Mouse (Mus musculus) gastrocnemius, postnatal 4 days (tissue): ENCODE measurements at regions not wholly inside any gene's neighbourhood (a gene's known extent, or its start where the extent isn't known, plus 50 kb on each side); places are given as distances from the start of the nearest gene placed in this dataset.

Experiments used
- DNase-seq, 2 experiments: peaks; one replicate each; pipeline ENCODE4 v3.0.0; 2021 to 2022; ENCODE audit warnings: low spot score in 2 of 2, mixed read lengths in 2 of 2

DNA sequence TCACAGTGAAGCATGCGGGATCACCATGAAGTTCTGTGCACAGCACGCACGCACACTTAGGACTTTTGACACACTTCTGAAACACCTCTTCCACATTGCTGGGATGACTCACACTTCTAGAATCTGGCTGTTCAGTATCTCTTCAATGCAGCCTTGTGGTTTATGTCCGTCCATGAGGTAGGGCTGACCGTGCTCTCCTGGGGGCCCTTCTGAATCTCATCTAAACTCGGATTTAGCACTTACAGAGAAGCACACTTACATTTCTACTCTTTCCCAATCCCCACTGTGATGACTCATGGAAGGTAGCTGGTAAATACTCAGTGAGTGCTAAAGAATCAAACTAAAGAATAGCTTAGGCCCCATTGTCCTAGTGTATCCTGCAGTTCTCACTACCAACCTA lies 142.2 kb upstream of the Rbms1 start:
- no peak for DNase-seq

- no peak for DNase-seq
Measured at GRCm38 (mm10) chr2:61100854-61101253, 137.9 kb upstream of the Rbms1 start.

DNA sequence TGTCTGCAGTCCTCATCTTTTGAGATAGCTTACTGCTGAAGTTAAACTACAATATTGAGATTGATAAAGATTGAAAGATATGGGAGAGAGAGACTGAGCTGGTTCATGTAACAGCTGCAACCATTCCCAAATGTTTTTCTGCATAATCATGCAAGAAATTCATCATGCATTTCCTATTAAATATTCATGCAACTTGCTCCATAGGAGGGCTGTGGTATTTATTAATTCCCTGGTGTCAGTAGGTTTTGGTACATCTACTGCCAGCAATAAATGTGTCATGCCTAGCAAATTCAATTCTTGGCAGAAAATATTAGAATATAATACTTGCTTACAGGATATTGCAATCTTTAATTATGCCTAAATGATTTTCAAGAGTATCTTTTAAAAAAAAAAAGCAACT lies 125.5 kb upstream of the Rbms1 start:
- DNase-seq = no peak

GRCm38 (mm10) chr2:61084835-61085234 lies 121.8 kb upstream of the Rbms1 start:
- DNase-seq = no peak

- no peak for DNase-seq
Measured at GRCm38 (mm10) chr2:61083100-61083499, 120.1 kb upstream of the Rbms1 start.

- no peak for DNase-seq
Measured at GRCm38 (mm10) chr2:61082640-61083039, 119.6 kb upstream of the Rbms1 start.

DNA sequence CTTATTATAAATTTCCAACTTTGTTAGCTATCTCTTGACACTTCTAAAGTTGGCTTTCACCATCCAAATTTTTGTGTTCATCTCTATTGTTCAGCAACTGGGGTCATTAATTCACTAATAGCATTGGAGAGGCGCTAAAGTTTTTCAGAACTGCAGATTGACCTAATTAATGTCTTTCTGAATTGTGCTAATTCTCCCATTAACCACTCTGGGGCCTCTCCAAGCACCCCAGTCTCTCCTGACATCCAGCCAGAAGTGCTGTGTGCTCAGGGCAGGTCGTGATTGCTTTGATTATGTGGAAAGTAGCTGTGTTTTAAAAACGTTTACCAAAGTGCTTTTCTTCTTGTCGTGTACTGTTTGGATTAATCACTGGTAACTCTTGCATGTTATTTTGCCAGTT lies 117.0 kb upstream of the Rbms1 start:
- DNase-seq = no peak

- no peak for DNase-seq
Measured at GRCm38 (mm10) chr2:61071025-61071424, 108.0 kb upstream of the Rbms1 start.

DNA sequence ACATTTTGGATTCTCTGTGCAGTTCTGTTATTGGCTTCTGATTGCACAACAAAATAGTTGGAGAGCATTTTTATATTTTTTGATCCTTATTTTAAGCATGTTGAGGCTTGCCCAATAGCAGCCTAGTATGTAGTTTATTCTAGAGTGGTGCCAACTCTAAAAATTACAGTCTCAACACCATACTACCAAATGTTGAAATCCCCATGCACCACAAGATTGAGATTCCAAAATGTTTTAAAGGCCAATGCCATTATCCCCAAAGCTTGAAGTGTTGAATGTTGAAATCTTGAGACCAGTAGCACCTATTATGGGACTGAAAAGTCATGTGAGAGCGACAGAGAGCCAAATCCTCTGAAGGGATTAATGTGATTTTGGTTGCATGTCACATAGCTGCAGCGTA lies 104.9 kb upstream of the Rbms1 start:
- no peak for DNase-seq

- DNase-seq = no peak
Measured at GRCm38 (mm10) chr2:61062125-61062524, 99.1 kb upstream of the Rbms1 start.

DNA sequence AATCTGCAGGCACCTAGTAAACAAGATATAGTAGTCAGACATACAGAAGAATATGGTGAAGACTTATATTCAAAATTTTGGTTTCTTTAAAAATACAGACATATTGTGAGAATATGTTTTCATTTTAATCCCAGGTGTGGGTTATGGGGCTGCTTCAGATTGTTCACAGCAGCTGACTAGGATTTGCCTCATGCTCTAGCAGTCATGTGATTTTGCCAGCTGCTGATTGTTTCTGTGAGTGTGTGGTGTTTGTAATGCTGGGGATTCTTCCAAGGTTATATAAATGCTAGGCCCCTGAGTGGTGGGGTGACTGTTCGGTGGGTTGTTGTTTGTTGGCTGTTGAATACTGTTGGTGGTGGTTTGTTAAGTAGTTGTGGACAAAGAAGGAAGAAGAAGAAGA lies 97.9 kb upstream of the Rbms1 start:
- no peak for DNase-seq

DNA sequence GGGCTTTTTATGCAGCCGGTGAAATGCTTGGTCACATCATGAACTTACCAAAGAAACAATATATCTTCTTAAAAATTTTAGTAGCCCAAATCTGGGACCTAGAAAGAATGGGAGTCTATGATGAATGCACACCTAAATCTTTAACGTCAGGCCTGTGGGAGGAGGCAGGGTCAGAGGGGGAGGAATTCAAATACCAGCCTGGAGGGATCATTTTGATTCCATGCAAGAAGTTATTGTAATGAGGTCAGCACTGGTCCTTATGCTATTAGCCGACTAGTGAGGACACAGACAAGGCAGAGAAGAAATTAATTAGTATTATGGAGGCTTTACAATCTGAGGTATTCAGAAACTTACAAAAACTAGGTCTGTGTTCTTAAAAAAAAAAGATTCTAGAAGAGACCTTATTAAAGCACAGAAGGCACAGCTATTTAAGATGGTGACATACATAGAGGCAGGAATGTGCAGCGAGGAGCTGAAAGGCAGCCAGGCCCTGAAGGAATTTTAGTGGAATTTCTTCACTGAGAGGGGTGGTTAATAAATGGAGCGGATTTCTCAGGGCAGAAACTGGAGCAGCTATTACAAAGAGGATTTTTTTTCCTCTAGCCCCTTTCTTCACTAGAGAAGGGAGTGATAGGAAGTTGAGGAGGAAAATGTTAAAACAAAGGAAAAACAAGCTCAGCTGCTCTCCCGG lies 95.7 kb upstream of the Rbms1 start:
- DNase-seq = peak in 1 of 2 experiments; percentile 49

DNA sequence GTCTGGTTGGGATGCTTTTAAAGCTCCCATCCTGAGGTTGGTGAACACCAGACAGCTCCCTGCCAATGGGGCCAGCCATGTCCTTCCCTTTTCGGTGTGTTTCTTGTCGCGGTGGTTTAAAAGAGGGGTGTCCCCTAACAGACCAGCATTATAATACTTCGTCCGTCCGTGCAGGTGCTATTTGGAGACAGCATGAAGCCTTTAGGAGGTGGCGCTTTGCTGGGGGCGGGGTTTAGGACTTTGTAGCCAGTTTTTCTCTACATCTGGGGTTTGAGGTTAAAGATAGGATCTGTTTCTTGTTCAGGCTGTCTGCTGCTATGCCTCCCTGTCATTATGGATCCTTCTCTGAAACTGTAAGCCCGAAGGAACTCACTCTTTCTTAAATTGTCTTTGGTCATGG lies 89.3 kb upstream of the Rbms1 start:
- no peak for DNase-seq

GRCm38 (mm10) chr2:61051808-61052207 lies 88.8 kb upstream of the Rbms1 start:
- DNase-seq = no peak

- DNase-seq = no peak
Measured at GRCm38 (mm10) chr2:61046111-61046767, 83.2 kb upstream of the Rbms1 start.

- DNase-seq = no peak
Measured at GRCm38 (mm10) chr2:61045467-61045866, 82.5 kb upstream of the Rbms1 start.

DNA sequence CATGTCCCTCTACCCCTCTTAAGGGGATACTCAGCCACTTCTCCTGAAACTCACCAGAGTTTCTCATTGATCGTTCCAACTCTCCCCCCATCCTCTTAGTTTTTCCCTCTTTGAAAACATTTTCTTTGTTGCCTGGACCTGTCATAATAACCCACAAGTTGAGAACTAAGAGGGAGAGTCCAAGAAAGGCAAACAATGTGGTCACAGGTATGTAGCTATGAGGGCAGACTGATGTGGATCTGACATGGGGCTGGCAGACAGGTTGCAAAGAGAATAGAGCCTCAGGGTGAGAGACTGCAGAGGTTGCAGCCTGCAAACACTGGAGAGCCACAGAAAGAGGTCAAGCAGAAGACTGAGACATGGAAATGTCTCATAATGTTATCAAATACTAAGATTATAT lies 69.9 kb upstream of the Rbms1 start:
- no peak for DNase-seq

- no peak for DNase-seq
Measured at GRCm38 (mm10) chr2:61029706-61030105, 66.7 kb upstream of the Rbms1 start.

DNA sequence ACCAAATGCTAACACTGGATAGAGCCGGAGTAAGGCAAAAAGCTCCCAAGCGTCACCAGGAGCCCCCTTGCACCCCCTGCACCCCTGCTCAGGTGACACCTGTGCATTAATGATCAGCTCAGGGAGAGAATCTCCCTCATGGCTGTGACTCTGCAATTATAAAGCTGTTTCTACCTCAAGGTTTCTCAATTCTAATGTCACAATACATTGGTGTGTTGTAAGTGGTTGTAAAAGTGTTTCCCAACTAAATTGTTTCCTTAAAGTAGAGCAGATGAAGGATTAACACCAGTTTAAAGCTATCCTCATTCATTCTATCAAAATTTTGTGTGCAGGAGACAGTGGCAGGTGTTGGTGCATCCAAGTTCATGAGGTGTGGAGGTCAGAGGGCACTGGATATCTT lies 65.6 kb upstream of the Rbms1 start:
- no peak for DNase-seq

DNA sequence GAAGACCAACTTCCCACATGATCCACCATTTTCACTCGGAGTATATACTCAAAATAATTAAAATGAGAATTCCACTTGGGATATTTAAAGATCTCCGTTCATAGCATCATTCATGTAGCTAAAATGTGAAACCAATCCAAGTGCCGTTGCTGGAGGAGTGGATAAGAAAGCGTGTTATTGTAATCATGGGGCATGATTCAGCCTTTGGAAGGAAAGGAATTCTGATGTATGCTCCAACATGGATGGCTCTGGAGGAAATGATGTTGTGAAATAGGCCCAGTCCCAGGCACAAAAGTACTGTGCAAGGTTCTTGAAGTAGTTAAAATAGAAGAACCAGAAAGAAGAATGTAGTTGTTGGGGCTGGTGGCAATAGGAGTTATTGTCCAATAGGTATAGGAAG lies 64.7 kb upstream of the Rbms1 start:
- DNase-seq = no peak

- no peak for DNase-seq
Measured at GRCm38 (mm10) chr2:61022411-61022810, 59.4 kb upstream of the Rbms1 start.

DNA sequence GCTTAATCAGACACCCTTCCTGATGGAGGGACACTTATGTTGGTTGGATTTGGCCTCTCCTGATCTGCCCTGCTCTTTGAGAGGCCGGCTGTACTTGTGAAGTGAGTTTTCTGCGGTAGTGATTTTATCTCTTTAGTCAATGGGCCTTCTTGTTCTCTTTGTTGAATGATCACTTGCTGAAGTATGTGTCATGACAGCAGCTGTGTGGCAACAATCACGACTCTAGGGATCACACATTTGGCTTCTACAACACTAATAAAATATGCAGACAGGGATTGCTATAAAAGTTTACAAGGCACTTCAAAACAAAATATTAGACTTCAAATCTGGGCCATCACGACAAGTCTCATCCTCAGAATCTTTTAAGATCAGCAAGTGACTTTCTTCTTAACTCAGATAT lies 57.8 kb upstream of the Rbms1 start:
- DNase-seq = no peak

DNA sequence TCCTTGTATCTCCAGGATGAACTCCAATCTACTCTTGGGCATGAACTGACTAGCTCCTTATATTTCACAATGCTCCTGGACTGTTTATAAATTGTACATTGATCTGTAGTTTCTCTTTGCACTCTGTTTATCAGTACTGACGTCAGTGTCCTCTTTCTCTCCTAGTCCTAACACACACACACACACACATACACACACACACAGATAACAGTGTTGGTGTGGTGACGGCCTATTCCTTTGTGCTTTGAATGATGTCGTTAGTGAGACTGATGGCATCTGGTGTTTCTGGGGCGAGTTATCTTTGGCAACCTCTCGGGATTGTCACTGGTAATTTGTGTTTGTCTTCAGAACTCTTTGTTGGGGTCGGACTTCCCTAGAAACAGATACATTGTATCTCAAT lies 50.0 kb upstream of the Rbms1 start:
- DNase-seq = no peak
